Mouse (Mus musculus) urinary bladder, postnatal 4 days (tissue): ENCODE results near the gene Prkd3.

Source experiments
- DNase-seq, 2 experiments: peaks; one replicate each; pipeline ENCODE4 v3.0.0; 2021 to 2022; ENCODE audit warnings: low spot score in 2 of 2

The Prkd3 gene

GRCm38 (mm10) chr17:78999745-79000270 lies 20.8 kb downstream of the Prkd3 start:
- DNase-seq: no peak

- no peak for DNase-seq
These were observed 21.4 kb downstream of the Prkd3 start for GRCm38 (mm10) chr17:78999189-78999588.

- no peak for DNase-seq
These were observed 22.5 kb downstream of the Prkd3 start for GRCm38 (mm10) chr17:78998130-78998529.

DNA sequence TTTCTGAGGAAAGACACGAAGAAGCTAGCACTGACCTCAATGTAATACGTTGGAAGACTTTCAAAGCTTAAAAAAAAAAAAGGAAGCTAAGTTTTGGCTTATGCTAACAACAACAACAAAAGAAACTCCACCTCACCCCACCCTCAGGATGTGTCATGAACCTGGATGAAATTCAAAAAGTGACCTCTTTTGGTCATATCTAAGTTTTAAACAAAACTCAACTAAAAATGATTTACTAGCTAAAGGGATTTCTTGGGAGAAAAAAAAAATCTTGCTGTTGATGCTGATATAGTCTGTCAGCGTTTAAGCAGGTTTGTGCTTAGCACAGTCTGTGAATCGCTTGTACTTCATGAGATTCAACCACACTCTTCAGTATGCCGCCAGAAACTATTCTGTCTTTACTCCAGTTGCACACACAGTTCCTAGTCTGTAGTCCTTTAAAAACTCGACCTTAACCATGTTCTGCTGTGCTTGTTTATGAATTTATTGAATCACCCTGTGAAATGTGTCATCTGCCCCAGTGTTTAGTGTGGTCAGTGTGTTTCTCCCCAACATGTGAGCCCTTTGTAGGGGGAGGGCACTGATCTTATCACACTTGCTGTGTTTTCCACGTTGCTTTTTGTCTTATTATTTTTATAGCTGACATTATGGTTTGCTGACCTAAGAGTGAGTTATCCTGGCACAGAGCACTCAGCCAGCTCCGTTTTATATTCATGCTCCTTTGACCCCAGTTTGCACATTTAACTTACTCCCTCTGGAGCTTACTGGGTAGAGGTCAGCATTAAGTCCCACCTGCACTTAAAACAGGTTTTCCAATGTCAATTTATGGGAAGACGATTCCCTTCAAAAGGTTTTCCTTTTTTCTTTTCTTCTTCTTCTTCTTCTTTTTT lies 25.4 kb downstream of the Prkd3 start:
- DNase-seq: no peak

GRCm38 (mm10) chr17:78994382-78994781 lies 26.2 kb downstream of the Prkd3 start:
- DNase-seq: no peak

DNA sequence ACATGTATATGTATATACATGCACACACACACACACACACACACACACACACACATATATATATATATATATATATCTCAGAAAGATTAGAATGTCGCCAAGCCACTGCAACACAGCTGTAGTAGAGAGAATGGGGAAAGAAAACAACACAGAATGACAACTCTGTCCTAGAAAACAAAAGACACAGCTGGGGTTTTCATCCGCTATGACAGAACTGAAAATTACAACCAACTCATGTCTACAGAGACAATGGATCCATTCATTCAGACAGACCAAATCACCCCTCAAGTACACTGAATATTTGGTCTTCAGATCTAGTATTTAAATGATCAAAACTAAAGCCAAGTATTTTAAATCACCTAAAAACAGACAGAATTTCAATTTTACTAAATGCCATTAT lies 26.9 kb downstream of the Prkd3 start:
- no peak for DNase-seq

DNA sequence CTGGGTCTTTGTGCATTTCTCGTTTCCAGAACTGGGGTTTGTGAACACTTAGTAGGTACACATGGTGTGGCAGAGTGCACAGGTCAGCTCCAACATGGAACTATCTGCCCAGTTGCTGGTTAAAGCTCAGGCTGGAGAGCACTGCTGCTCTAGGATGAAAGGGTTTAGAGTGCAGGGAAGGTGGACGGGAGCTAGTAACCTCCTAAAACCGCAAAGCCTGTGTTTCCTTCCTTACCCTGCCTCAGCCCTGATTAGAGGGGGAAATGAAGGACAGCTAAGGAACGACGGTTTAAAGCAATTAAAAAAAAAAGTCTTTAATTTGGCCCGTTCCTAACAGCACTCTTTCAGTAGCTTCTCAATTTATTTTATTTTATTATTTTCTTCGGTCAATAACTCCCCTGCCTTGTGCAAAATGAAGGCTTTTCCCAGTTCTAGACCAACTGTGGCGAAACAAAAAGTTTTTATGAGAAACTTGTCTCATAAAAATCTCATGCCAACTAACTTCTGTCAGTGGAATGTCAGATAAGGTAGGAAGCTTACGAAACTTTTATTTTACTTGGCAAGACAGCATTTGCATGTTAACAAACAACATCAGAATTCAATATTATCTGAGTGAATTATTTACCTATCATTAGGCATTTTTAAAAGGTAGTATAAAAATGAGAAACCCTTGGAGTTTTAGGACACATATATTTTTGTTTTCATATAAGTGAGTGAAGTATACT lies 28.2 kb downstream of the Prkd3 start:
- no peak for DNase-seq

DNA sequence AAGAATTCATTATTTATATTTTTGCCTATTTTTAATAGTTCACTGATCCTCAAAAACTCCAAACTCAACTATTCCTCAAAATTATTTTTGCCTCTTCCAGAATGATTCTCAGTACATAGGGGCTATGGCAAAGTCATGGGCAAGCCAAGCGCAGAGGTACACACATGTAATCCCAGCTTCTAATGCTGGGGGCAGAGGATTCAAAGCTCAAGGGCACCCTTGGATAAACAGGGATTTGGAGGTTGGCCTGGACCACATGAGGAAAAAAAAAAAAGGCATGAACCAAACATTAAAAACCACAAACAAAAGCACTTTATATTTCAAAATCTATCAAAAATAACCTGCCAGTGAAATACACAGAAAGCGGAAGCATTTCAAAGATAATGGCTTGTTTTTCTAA lies 29.1 kb downstream of the Prkd3 start:
- DNase-seq: no peak

DNA sequence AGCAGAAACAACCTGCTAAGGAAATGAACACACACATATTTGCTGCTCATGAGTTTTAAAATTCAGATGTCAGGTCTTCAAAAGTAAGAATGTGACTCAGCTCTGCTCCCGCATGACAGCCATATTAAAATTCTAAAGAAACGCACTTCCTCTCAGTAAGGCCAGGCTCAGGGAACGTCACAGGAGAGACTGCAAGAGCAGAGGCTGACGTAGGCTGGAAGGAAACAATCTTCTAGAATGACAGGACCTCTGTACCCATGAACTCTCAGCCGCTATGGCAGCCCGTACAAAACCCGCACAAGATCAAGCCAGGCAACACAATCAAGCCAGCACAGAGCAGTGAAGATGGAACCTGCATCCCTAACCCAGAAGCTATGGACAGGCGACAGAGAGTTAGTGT lies 31.6 kb downstream of the Prkd3 start:
- no peak for DNase-seq

DNA sequence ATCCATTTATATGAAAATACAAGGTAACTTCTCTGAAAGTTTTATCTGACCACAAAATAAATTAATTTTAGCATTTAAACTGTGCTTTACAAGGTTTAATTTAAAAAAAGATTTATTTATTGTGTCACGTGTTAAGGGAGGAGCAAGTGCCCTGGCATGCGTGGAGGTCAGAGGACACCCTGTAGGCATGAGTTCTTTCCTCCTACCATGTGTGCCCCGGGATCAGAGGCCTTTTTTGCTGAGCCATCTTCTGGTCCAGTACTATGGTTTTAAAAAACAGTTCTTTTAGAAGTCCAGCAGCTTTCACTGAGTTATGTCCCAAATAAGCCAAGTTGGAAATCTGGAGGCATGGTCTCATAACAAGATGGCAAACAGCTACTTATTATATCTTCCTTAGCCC lies 36.9 kb downstream of the Prkd3 start:
- no peak for DNase-seq

DNA sequence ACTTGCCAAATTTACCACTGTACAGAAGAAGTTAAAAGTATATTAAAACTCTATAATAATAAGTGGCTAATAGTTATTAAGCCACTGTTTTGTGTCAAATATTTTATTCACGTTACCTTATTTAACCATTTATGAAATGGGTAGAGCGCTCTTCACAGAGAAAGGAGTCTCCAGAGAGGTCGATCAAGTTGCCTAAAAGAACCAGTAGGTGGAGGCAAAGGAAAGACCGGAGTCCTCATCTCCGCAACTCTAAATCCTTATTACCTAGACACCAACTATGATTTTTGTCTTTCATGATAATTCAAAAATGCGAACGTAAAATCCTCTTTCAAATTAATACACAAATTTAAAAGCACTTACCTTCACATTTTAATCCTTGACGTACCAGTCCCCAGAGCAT lies 37.5 kb downstream of the Prkd3 start:
- no peak for DNase-seq

DNA sequence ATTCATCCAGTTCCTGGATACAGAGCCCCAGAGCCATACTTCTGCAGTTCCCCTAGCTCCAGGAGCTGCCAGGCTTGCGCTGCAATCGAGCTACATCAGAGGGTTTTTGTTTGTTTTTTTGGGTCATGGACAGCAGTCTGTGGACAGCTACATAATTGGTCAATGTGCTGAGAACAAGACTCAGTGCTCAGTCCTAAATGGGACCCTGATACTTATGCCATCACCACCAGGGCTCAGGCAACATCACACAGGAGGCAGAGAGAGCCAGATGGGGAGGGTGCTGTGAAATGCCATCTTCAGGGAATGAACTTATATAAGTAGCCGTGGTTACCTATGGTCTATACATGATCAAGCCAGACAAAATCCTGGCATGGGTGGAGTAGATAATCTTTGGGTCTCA lies 52.1 kb downstream of the Prkd3 start:
- no peak for DNase-seq

GRCm38 (mm10) chr17:78966092-78966883 lies 54.3 kb downstream of the Prkd3 start:
- no peak for DNase-seq

GRCm38 (mm10) chr17:78964387-78964786 lies 56.2 kb downstream of the Prkd3 start:
- DNase-seq: no peak

DNA sequence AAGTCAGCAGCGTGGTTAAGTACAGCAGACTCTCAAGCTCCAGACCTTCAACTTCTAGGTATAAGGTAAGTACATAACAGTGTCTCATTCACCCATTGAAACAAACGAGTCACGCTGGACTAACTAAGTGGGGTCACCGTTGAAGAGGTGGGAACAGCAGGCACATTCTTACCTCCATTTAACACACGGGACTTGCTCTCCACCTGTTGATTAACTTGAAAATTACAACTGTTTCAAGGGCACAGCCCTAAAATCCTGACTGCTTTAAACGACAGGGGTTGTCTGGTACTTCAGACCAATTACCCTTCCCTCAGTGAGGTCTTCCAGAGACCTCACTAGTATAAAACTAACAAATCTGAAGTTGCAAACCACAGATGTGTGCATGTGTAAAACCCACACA lies 61.1 kb downstream of the Prkd3 start:
- DNase-seq: no peak

GRCm38 (mm10) chr17:78953240-78953639 lies 67.4 kb downstream of the Prkd3 start:
- DNase-seq: no peak

DNA sequence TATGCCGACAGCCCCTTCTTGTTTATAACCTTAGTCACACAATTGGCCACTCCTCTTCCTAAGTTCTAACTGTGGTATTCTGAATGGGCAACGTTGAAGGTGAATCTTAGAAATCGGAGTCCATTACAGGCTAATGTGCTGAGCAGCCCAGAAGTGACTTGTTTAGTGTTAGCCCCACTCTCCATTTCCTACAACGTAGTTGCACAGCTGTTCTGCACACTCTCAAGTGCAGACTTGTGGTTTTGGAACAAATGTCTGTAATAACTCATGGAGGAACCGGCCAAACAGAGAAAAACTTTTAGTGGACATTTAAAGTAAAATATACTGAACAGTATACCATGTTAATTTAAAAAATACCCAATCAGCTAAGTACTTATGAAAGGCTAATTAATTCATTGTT lies 68.5 kb downstream of the Prkd3 start:
- DNase-seq: no peak

DNA sequence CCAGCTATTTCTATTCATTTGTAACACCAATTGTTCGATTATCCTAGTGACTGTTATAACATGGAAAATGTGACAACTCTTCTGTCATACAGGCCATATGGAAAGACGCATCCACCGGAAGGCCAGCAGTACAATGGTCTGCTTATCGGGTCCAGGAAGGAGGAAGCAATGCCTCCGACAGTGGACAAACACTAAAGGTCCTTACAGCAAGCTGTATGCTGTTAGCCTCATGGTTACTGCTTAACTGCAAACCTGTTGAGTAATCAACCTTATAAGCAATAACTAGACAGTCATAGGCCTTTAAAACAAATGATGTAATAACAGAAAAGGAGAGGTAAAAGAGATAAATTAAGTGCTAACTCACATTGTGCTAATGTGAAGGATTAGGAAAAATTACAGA lies 69.4 kb downstream of the Prkd3 start:
- DNase-seq: no peak

DNA sequence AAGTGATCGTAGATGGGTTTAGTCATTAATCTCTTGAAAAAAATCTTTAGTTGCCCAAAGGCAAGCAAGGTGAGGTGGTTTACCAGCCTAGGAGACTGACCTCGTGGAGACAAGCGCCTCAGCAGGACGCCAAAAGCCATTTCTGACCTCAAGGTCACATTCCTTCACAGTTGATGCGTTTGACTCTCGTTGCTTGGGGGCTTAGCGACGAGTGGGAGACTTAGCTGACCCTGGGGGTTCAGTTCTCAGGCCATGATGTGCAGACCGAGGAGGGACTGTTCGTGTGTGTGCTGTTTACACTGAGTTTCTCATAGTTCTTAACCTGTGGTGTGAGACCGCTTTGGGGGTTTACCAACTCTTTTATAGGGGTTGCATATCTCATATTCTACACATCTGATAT lies 78.0 kb downstream of the Prkd3 start:
- DNase-seq: no peak

- DNase-seq: no peak
These were observed 81.7 kb downstream of the Prkd3 start for GRCm38 (mm10) chr17:78938927-78939326.

- no peak for DNase-seq
These were observed 83.3 kb downstream of the Prkd3 start for GRCm38 (mm10) chr17:78937229-78937853.
